Mouse (Mus musculus) MEL (cell line): Measurements from ENCODE around the gene Oxtr. TPM values are rescaled to one million over a fixed set of nuclear protein-coding genes. Genes with fewer than 3 reads are reported as not detected.

Experiments used
- DNase-seq: peaks from one replicate; pipeline ENCODE4 v3.0.0; 2011; ENCODE audit warnings: low read depth, low spot score
- H3K27ac ChIP-seq: 2 replicates; pipeline ENCODE4 v1.5.1; 2012; ENCODE audit warnings: low read depth, mild to moderate bottlenecking, control low read depth, low read length, moderate library complexity; ENCODE audit not compliant: control insufficient read depth
- H3K27me3 ChIP-seq, 2 experiments: fragments of 150-350 bp in 1 of 2; sonication (generic) in 1 of 2; 2 replicates each; pipeline ENCODE4 v1.6.1; 2012; ENCODE audit warnings: low read length in 2 of 2, mild to moderate bottlenecking in 2 of 2, improper control_type of control experiment in 1 of 2, moderate library complexity in 1 of 2; ENCODE audit not compliant: insufficient read depth in 2 of 2, control insufficient read depth in 1 of 2
- H3K36me3 ChIP-seq, 2 experiments: 2 replicates each; pipeline ENCODE4 v1.6.1; 2012 to 2014; ENCODE audit warnings: low read length in 2 of 2, improper control_type of control experiment in 1 of 2, inconsistent platforms in 1 of 2, mild to moderate bottlenecking in 1 of 2; ENCODE audit not compliant: insufficient read depth in 2 of 2, control insufficient read depth in 1 of 2
- H3K4me1 ChIP-seq, 2 experiments: fragments of 150-350 bp in 1 of 2; sonication (generic) in 1 of 2; 2 replicates each; pipeline ENCODE4 v1.6.1; 2012; ENCODE audit warnings: low read length in 2 of 2, improper control_type of control experiment in 1 of 2, mild to moderate bottlenecking in 1 of 2; ENCODE audit not compliant: insufficient read depth in 2 of 2, control insufficient read depth in 1 of 2
- H3K4me3 ChIP-seq, 2 experiments: fragments of 150-350 bp in 1 of 2; sonication (generic) in 1 of 2; 2 replicates each; pipeline ENCODE4 v1.5.1; 2012; ENCODE audit warnings: low read depth in 2 of 2, low read length in 2 of 2, mild to moderate bottlenecking in 2 of 2, moderate library complexity in 2 of 2, control low read depth in 1 of 2, improper control_type of control experiment in 1 of 2; ENCODE audit not compliant: control insufficient read depth in 1 of 2, insufficient read depth in 1 of 2
- H3K79me2 ChIP-seq: 2 replicates; pipeline ENCODE4 v1.6.1; 2012; ENCODE audit warnings: mild to moderate bottlenecking, low read length, moderate library complexity; ENCODE audit not compliant: control insufficient read depth, poor library complexity, insufficient read depth
- H3K9ac ChIP-seq: 2 replicates; pipeline ENCODE4 v1.6.1; 2012; ENCODE audit warnings: low read depth, mild to moderate bottlenecking, control low read depth, low read length, moderate library complexity; ENCODE audit not compliant: control insufficient read depth, poor library complexity, severe bottlenecking
- H3K9me3 ChIP-seq: fragments of 150-350 bp; sonication (generic); replicated peaks from 2 replicates; pipeline ENCODE4 v1.6.1; 2012; ENCODE audit warnings: mild to moderate bottlenecking, low read length, improper control_type of control experiment, moderate library complexity; ENCODE audit not compliant: insufficient read depth
- BHLHE40 ChIP-seq: IDR thresholded peaks from 2 replicates; pipeline ENCODE4 v1.6.1; 2012; ENCODE audit warnings: low read depth, mild to moderate bottlenecking, inconsistent platforms, low read length, improper control_type of control experiment, borderline replicate concordance
- CHD1 ChIP-seq: IDR thresholded peaks from 2 replicates; pipeline ENCODE4 v1.6.1; 2012; ENCODE audit warnings: low read depth, mild to moderate bottlenecking, inconsistent platforms, low read length, improper control_type of control experiment
- CHD2 ChIP-seq: IDR thresholded peaks from 2 replicates; pipeline ENCODE4 v1.6.1; 2011; ENCODE audit warnings: low read length, improper control_type of control experiment
- E2F4 ChIP-seq: IDR thresholded peaks from 2 replicates; pipeline ENCODE4 v1.6.1; 2011; ENCODE audit warnings: low read depth, low read length, improper control_type of control experiment, borderline replicate concordance
- MAFK ChIP-seq: IDR thresholded peaks from 2 replicates; pipeline ENCODE4 v1.6.1; 2011; ENCODE audit warnings: low read depth, mild to moderate bottlenecking, low read length, improper control_type of control experiment, borderline replicate concordance
- MAX ChIP-seq: IDR thresholded peaks from 2 replicates; pipeline ENCODE4 v1.6.1; 2011; ENCODE audit warnings: low read length, improper control_type of control experiment
- MAZ ChIP-seq: IDR thresholded peaks from 2 replicates; pipeline ENCODE4 v1.6.1; 2012; ENCODE audit warnings: low read depth, mild to moderate bottlenecking, inconsistent platforms, low read length, improper control_type of control experiment
- MEF2A ChIP-seq: IDR thresholded peaks from 2 replicates; pipeline ENCODE4 v1.6.1; 2014; ENCODE audit warnings: low read depth, mild to moderate bottlenecking, inconsistent platforms, low read length, improper control_type of control experiment; ENCODE audit not compliant: poor library complexity, insufficient replicate concordance, severe bottlenecking; ENCODE audit errors: extremely low read depth
- MYB ChIP-seq: IDR thresholded peaks from 2 replicates; pipeline ENCODE4 v1.6.1; 2011; ENCODE audit warnings: mild to moderate bottlenecking, low read depth, low read length, improper control_type of control experiment
- MYC ChIP-seq: IDR thresholded peaks from 2 replicates; pipeline ENCODE4 v1.6.1; 2011; ENCODE audit warnings: low read depth, mild to moderate bottlenecking, low read length, improper control_type of control experiment, moderate library complexity
- NRF1 ChIP-seq: IDR thresholded peaks from 2 replicates; pipeline ENCODE4 v1.6.1; 2014; ENCODE audit warnings: low read depth, mild to moderate bottlenecking, inconsistent platforms, low read length, improper control_type of control experiment, moderate library complexity; ENCODE audit not compliant: poor library complexity, insufficient read depth, severe bottlenecking
- POLR2A ChIP-seq, 2 experiments: IDR thresholded peaks; 2 replicates each; pipeline ENCODE4 v1.6.1; 2011 to 2012; ENCODE audit warnings: low read length in 2 of 2, mild to moderate bottlenecking in 2 of 2, control low read depth in 1 of 2, improper control_type of control experiment in 1 of 2, low read depth in 1 of 2, moderate library complexity in 1 of 2; ENCODE audit not compliant: control insufficient read depth in 1 of 2, insufficient read depth in 1 of 2, poor library complexity in 1 of 2
- RAD21 ChIP-seq: IDR thresholded peaks from 2 replicates; pipeline ENCODE4 v1.6.1; 2011; ENCODE audit warnings: mild to moderate bottlenecking, low read depth, low read length, improper control_type of control experiment
- TCF12 ChIP-seq: IDR thresholded peaks from 2 replicates; pipeline ENCODE4 v1.6.1; 2014; ENCODE audit warnings: low read depth, mild to moderate bottlenecking, inconsistent platforms, low read length, improper control_type of control experiment, moderate library complexity
- ZC3H11A ChIP-seq: IDR thresholded peaks from 2 replicates; pipeline ENCODE4 v1.6.1; 2012; ENCODE audit warnings: low read depth, mild to moderate bottlenecking, inconsistent platforms, low read length, improper control_type of control experiment
- ZNF384 ChIP-seq: IDR thresholded peaks from 2 replicates; pipeline ENCODE4 v1.6.1; 2012; ENCODE audit warnings: low read depth, mild to moderate bottlenecking, inconsistent platforms, low read length, improper control_type of control experiment
- polyA plus RNA-seq, 2 experiments: library from polyadenylated mRNA; stranded (reverse) in 1 of 2; unstranded in 1 of 2; fragments of >175 nt in 1 of 2; fragments of >200 nt in 1 of 2; gene quantifications; 2 replicates each; pipeline versions ENCODE4 v1.2.1 to v1.2.4; 2012; ENCODE audit warnings: low replicate concordance in 2 of 2, low read depth in 1 of 2; ENCODE audit not compliant: insufficient read length in 2 of 2, insufficient read depth in 1 of 2, missing spikeins in 1 of 2
- total RNA-seq: library from RNA; depleted of rRNA; stranded (reverse); fragments of 300-350 nt; gene quantifications from 2 replicates; pipeline ENCODE4 v1.2.3, GENCODE M21; 2012

Oxtr gene
- total and polyA plus RNA-seq, 3 experiments = 0.03 TPM; not detected in 2

- Histone ChIP-seq H3K27me3 (no peaks in the 10 kb centered on the region), H3K79me2 (no peaks in the 10 kb centered on the region), H3K27ac (no peak overlapping the region), H3K36me3 (no peaks in the 10 kb centered on the region), H3K4me1 (no peaks in the 10 kb centered on the region), H3K9me3 (no peaks in the 10 kb centered on the region), H3K9ac (no peak overlapping the region), H3K4me3 (no peak overlapping the region)
- no peak for TF ChIP-seq MYB
- no peak for TF ChIP-seq MAZ
- TF ChIP-seq MAFK = no peak
- TF ChIP-seq CHD1 = no peak
- no peak for TF ChIP-seq ZNF384
- no peak for TF ChIP-seq POLR2A (IDR thresholded peaks at IDR 0.05; ENCODE audit: control insufficient read depth in 1 of 2, insufficient read depth in 1 of 2, low read depth in 1 of 2, low read length in 2 of 2, poor library complexity in 1 of 2)
- no peak for TF ChIP-seq CHD2
- TF ChIP-seq NRF1 = no peak
- TF ChIP-seq BHLHE40 = no peak
- TF ChIP-seq RAD21 = no peak
- no peak for TF ChIP-seq MAX
- no peak for TF ChIP-seq ZC3H11A
- TF ChIP-seq MYC = no peak
- TF ChIP-seq MEF2A = no peak
- TF ChIP-seq E2F4 = no peak
- DNase-seq = no peak
These were observed 398 bp downstream of the Oxtr start for GRCm38 (mm10) chr6:112489181-112489909.

DNA sequence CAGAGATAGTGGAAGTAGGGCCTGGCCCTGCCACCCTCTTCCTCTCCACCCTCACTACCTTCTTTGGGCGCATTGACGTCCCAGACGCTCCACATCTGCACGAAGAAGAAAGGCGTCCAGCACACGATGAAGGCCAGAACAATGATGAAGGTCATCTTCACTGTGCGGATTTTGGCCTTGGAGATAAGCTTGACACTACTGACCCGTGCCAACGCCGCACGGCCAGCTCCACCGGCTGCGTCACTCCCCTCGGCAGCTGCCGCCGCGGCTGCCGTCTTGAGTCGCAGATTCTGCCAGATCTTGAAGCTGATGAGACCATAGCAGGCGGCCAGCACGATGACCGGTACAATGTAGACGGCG is 942 bp downstream of the Oxtr start:
- H3K9ac ChIP-seq = no peak overlapping the region
- H3K79me2 ChIP-seq = no peaks in the 10 kb centered on the region
- H3K27me3 ChIP-seq = no peaks in the 10 kb centered on the region
- H3K27ac ChIP-seq = no peak overlapping the region
- no peaks in the 10 kb centered on the region for H3K4me1 ChIP-seq
- no peaks in the 10 kb centered on the region for H3K9me3 ChIP-seq
- no peaks in the 10 kb centered on the region for H3K36me3 ChIP-seq
- no peak overlapping the region for H3K4me3 ChIP-seq
- TF ChIP-seq TCF12 (no peak), BHLHE40 (no peak), NRF1 (no peak), RAD21 (no peak)
- TF ChIP-seq, all 39 proteins: peak for 0
- DNase-seq = no peak
